Mouse (Mus musculus) small intestine, adult 2 months (tissue): Measurements from ENCODE around the gene Adi1.

Experiments used
- CTCF ChIP-seq: fragments of 200-500 bp; IDR thresholded peaks from 2 replicates; pipeline ENCODE4 v1.5.1; 2012; ENCODE audit warnings: low read depth, mild to moderate bottlenecking, control low read depth, inconsistent platforms, low read length, moderate library complexity, mixed read lengths; ENCODE audit not compliant: insufficient replicate concordance, insufficient read length; ENCODE audit errors: extremely low read depth
- POLR2A ChIP-seq: fragments of 200-500 bp; IDR thresholded peaks from 2 replicates; pipeline ENCODE4 v1.6.1; 2012; ENCODE audit warnings: low read depth, mild to moderate bottlenecking, control low read depth, inconsistent platforms, low read length, moderate library complexity

DNA sequence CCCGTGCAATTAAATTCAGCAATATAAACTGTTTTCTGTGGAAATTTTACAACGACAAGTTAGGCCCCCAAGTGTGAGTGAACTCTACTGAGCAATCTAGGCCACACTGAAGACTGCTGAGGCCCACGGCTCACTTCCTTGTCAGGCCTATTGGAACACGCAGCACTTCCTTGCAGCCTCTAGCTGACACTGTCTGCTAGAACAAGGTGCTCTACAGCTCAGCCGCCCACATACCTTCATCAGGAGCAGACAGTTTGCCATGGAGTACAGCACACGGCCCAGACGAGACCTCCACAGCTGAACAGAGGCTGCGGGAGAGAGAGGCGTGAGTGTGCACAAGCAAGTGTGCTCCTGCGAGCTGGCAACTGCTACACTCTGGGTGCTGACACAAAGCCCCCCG lies 26.3 kb downstream of the Adi1 start:
- TF ChIP-seq CTCF: no peak
- no peak for TF ChIP-seq POLR2A
